Mouse (Mus musculus) left cerebral cortex, adult 8-10 months (tissue): ENCODE measurements around the gene Gja5. TPM values are rescaled to one million over a fixed set of nuclear protein-coding genes. Genes with fewer than 3 reads are reported as not detected.
"Not testable (repeated sequence)": the region's sequence is repeated elsewhere in the genome, so short reads cannot be mapped to it uniquely, and the experiment has no call there.

Experiments
- DNase-seq, 2 experiments: peaks; one replicate each; pipeline ENCODE4 v3.0.0; 2022; ENCODE audit warnings: low spot score in 2 of 2
- total RNA-seq, 4 experiments: library from RNA; stranded (reverse); gene quantifications; 2 replicates each; pipeline ENCODE4 v1.2.4; 2022

The Gja5 gene
- total RNA-seq, 4 experiments from 2014 or later, result 0.56 to 1.2 (median 0.67) TPM

GRCm38 (mm10) chr3:97096664-97097063 is 192.2 kb downstream of the Gja5 start:
- DNase-seq, result not testable (repeated sequence)

GRCm38 (mm10) chr3:97100784-97101641 is 196.5 kb downstream of the Gja5 start:
- DNase-seq, result no peak

GRCm38 (mm10) chr3:97103946-97104345 is 199.5 kb downstream of the Gja5 start:
- not testable (repeated sequence) for DNase-seq

GRCm38 (mm10) chr3:97104696-97105430 is 200.4 kb downstream of the Gja5 start:
- no peak for DNase-seq

- no peak for DNase-seq
Observed at GRCm38 (mm10) chr3:97117511-97117910, 213.0 kb downstream of the Gja5 start.

- no peak for DNase-seq
Observed at GRCm38 (mm10) chr3:97118313-97118712, 213.8 kb downstream of the Gja5 start.

GRCm38 (mm10) chr3:97124193-97124592 is 219.7 kb downstream of the Gja5 start:
- no peak for DNase-seq

Other genes starting within 250 kb of the Gja5 start
- 1 to 10 TPM; 7.2 to 9.0 (median 8.6) TPM for gene Ankrd35, start 234.6 kb upstream of the Gja5 start, total RNA-seq
- 10 to 100 TPM; 26.0 to 38.9 (median 31.5) TPM for gene Pias3, start 208.3 kb upstream of the Gja5 start, total RNA-seq
- gene Nudt17, start 196.1 kb upstream of the Gja5 start, total RNA-seq, result 10 to 100 TPM in 2 of 4 experiments, 1 to 10 TPM in 2; 8.6 to 11.8 (median 10.0) TPM
- gene Polr3c, start 177.1 kb upstream of the Gja5 start, total RNA-seq, result 10 to 100 TPM; 24.2 to 27.6 (median 26.6) TPM
- 10 to 100 TPM; 62.4 to 66.4 (median 64.4) TPM for gene Rnf115, start 177.0 kb upstream of the Gja5 start, total RNA-seq
- gene Pdzk1, start 75.4 kb upstream of the Gja5 start, total RNA-seq, result under 1 TPM in 3 of 4 experiments, not detected in 1; 0.33 to 0.46 (median 0.34) TPM
- not detected for gene Cd160, start 75.3 kb upstream of the Gja5 start, total RNA-seq
- 10 to 100 TPM; 39.3 to 43.6 (median 41.7) TPM for gene Gpr89, start 653 bp downstream of the Gja5 start, total RNA-seq
- not detected for gene Gja8, start 21.3 kb downstream of the Gja5 start, total RNA-seq